Mouse (Mus musculus): Measurements from ENCODE around the gene Fam110c.
A peak's percentile ranks its signal among the peaks of the same experiment; 100 is the strongest.
"Not testable (repeated sequence)": the region's sequence is repeated elsewhere in the genome, so short reads cannot be mapped to it uniquely, and the experiment has no call there.

The Fam110c gene

DNA sequence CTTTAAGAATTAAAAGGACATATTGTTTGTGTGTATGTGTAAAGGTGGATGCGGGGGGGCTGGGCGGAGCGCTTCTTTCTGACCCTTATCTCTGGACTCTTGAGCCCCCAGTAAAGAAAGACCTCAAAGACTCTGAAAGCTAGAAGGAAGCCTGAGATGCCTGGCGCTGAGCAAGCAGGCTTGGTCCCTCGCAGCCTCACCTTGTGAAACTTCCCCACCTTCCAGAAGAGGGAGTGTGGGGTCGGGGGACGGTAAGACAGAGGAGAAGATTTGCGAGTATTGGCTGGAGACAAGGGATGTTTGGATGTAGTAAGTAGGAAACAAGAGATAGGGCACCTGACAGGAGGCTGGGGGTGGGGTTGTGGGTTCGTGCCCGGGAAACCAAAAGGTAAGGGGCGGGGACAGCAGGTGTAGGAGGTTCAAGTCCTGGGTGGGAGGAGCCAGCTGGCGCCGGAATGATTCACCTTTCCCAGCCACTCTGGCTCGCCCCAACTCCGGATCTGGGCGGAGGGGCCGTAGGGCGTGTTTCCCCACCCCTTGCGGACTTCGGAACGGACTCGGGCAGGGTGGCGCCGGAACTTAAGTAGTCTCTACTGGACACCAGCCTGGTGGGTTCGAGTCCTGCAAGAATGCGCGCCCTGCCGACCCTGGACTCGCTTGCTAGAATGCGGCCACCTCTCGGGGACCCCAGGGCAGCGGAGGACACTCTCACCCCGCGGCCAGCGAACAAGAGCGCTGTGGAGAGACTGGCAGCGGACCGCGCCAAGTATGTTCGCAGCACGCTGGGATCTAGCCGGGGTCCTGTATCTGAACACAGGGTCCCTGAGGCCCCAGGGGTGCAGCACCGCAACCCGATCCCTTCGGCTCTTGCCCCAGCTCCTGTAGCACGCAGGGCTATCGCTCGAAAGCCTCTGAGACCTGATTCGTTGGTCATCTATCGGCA, at the start of gene Fam110c:
Gene Fam110c, plus strand, starts transcription at position 450 of the 943 bp plus-strand sequence.
- peak; percentile 97 for DNase-seq

DNA sequence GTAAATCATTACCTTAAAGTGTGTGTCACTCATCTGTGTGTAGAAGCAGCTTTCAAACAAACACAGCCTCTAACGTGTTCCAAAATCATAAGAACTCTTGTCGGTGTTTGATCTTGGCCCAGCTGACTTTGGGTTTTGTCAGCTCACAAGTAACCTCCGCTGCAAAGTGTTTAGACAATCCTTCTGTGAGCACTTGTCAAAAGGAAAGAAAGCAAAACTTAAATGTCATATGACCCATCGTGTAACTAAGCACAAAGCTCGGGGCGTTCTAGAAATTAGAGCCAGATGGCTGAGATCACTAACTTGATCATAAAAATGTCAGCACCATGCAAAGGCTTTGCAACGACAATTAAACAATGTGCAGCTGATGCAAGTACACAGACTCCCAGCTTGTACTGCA, 47.2 kb upstream of the Fam110c start:
- DNase-seq: peak; percentile 9

DNA sequence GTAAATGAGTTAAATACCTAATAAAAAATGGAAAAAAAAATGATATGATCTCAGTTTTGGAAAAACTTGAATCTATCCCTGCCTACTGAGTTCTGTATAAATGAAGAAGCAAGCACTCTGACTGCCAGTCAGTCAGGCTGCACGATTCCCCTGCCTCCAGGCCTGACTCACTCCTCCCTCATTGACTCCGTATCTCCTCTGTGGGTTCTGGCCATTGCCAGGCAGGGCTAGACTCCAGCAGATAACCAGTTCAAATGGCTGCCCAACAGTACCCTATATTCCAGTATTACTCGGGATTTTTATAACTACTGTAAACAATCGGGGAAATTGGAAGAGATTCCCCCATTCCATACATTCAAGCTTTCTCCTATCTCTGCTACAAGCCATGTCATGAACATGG, 21.6 kb upstream of the Fam110c start:
- DNase-seq: no peak

DNA sequence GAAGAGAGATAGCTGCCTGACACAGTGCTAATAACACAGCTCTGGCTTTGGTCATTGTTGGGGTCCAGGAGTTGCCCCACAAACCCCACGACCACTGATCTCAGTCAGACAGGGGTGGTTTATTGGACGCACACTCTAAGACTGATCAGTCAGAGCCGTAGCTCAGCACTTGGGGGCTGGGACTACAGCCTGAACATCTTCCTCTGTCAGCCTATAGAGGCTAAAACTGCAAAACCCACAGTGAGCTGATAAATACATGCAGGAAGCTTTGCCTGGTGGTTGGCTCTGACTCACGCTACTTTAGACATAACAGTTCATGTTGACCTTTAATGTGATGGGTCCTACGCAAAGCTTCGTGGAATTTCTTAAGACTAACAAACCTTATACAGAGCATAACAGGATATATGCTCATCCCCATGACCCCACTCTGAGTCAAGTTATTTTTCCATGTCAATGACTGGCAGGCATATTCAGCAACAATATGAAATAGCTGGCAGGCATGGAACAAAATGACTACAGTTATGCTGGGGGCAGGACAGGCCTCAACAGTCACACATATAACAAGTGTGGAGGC, 17.3 kb upstream of the Fam110c start:
- DNase-seq: no peak

DNA sequence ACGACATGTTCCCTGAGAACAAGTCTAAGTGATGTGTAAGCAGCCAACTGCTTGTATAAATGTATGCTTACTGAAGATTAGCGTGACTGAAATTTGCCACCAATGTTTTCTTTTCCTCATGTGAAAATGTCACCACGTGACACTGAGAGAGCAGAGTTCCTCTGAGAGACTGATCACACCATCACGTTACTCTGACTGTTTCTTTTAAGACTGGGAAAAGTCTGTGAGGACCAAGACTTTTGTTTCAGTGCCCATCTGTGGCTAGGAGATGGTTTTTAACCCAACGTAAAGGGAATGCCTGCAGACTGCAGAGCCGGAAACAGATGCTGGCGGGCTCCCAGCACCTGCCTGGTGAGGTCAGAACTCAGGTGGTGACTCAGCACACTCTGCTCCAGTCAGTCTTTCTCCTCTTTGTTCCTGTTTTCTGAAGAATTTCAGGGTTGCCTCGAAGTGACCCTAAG, 14.2 kb upstream of the Fam110c start:
- peak; percentile 47 for DNase-seq

DNA sequence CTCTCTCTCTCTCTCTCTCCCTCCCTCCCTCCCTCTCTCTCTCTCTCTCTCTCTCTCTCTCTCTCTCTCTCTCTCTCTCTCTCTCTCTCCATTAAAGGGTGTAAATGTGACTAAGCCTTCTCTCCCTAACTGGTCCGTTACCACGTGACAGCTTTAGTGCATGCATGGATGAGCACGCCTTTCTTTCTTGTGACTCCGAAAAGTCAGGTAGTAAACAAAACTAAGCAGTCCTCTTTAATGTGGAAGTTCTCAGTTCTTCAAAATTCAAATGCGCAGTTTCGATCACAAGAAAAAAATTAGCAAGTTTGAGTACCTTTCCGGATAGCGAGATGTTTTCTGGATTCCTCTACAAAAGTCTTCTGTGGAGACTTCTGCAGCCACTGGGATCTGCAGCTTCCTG, 13.4 kb upstream of the Fam110c start:
- DNase-seq: no peak

DNA sequence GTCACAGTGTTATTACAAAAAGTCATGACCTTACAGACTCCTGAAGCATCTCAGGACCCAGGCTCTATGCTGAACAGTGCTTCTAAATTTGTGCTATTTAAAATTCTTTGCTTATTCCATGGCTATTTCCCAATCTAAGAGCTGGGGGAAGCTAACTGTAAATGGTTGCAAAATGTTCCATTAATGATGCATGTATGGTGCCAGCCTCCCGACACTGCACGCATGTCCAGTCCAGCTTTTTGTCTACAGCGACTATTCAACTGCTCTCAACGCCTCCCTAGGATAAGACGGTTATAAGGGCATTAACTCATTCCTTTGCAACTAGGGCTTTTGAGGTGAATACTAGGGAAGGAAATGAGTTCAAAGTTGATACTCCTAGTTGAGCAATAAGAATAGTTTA, 2.4 kb upstream of the Fam110c start:
- no peak for DNase-seq

DNA sequence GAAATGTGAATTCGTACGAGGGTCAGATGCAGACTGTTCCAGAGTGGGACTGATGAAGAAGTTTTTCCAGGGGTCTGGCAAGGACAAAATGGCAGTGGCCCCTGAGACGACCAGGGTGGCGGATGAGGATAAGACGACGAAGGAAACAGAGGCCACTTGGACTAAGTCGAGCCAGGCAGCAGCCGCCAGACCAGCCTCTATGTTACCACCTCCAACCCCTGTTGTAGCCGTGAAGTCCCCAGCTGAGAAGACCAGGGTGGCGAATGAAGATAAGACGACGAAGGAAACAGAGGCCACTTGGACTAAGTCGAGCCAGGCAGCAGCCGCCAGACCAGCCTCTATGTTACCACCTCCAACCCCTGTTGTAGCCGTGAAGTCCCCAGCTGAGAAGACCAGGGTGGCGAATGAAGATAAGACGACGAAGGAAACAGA, 710 bp downstream of the Fam110c start:
- not testable (repeated sequence) for DNase-seq

DNA sequence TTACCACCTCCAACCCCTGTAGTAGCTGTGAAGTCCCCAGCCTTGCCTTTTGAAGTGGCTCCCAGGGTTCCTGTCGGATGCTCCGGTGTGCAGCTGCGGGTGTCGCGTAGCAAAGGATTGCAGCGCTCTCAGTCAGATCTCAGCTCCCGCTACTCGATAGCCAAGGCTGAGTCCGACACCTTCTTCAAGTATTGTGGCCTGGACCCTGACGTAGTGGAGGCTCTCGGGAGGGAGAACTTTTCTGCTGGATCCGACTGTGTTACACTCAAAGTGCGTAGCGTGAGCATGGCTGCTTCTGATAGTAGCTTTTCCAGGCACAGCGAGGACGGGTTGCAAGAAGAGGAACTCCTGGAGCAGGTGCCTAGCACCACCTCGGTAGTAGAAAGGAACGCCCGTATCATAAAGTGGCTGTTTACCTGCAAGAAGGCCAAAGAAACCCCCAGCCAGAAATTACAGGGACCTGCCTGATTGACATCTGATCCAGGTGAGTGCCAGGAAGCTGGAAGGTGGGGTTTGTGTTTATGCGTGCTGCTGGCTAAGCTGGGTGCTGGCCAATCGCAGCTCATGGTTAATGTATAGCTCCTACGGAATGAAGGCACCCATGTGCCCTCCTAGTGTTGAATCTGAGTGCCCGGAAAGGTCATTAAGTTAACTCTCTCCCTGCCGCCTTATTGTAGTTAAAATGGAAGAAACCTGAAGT, 1.3 kb downstream of the Fam110c start:
- peak; percentile 69 for DNase-seq

DNA sequence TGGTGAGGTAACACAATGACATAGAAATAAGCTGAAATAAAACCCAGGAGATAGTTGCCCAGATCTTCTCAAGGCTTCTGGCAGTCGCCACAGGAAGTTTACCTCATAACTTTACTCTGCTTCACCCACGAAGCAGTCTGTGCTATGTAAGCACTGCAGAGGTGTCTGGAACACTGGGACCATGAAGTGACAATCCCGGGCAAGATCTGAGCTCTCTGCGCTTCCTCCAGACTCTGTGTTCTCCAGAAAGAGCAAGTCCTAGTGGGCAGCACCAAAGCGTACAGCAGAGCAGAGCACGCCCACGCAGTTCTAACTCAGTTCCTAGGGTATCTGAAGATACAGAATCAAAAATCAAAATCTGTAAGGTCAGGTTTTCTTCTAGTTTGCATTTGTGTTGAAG, 3.4 kb downstream of the Fam110c start:
- DNase-seq: no peak

DNA sequence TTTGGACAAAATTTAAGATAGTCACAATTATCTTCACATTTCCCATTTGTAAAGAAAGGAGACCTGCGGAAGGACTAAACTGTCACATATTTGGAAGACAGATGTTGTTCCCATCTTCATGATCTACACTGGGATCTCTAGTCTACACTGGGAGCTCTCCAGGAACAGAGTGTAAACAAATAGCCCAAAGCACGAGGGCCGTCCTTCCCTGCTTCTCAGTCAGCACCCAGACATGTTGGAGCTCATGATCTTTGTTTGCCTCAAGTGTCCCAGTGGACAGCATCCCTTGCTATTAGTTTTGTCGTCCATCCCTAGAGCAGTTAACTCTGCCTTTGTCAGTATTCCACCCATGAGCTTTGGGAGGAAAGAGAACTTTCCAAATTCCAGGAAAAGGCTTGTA, 4.4 kb downstream of the Fam110c start:
- no peak for DNase-seq

DNA sequence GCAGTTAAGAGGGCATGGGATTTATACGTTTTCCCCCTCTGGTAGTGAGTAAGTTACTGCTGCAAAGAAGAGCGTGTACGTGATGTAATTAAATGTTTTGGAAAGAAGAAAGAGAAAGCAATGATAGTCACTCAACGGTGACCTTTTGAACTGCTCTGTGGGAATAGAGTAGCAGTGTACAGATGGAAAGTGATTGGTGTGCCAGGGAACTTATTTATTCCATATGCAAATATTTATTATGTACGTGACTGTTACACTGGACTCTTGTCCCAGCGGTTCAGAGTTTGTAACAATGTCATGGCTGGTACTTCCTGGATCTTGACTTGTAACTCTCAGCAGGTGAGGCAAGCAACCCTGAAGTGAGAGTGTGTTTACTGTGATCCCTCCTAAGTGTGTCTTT, 6.7 kb downstream of the Fam110c start:
- no peak for DNase-seq

DNA sequence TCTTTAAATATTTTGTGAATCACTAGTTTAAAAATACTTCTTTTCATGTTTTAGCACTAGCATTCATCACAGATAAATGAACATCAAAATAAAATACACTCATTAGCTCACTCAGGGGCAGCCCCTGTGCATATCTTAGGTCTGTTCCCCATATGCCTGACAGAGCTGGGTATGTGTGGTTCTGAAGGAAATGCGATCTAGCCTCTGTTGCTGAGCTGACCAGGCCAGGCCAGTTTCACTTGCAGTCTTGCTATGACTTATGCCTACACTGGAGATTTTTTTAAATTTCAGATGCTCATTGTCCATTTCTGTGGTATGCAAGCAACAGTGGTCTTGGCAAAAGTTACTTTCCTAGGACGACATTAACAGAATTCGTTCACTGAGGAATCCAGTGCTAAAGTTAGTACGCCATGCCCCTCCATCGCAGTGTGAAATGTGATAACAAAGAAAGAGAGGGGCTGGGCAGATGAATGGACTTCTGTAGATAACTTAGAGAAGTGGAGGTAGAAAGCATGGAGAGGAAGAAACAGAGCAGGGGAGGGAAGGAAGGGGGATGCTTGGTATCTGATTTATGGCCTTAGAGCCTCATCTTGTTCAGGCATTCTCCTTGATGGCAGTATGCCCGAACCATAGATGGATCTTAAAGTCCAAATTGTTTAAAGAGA, 7.4 kb downstream of the Fam110c start:
- DNase-seq: no peak

DNA sequence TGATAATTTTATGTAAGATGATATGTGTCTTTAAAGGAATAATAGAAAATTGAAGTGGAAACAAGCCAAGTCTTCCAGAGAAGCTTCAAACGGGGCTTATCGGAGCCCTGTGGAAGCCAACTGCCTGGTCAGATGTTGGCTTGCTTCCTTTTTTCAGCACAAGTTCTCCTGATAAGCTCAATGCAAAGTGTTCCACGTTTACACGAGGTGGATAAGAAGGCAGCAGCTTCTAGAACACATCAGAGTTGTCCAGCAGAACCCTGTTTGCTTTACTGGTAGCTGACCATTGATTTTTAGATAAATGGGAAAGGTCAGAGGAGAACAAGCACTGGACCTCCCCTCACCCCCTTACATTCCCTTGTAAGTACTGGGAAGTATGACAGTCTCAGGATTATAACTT, 9.3 kb downstream of the Fam110c start:
- DNase-seq: no peak

DNA sequence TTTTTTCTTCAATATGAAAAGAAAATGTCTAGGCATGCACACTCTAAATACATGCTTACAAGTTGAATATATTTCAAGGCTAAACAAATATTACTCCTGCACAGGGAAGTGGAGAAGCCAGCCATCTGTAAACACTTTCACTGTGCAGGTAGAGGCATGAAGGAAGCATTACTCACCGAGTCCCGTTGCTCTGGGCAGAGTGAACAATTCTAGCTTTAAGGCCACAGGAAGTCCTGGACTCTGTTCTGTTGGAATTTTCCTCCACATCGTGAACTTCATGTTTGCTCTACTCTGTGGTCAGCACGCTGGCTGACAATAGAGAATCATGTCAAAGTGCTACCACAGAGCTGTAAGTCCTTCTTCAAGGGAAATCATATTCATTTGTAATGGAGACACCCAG, 9.7 kb downstream of the Fam110c start:
- DNase-seq: no peak

DNA sequence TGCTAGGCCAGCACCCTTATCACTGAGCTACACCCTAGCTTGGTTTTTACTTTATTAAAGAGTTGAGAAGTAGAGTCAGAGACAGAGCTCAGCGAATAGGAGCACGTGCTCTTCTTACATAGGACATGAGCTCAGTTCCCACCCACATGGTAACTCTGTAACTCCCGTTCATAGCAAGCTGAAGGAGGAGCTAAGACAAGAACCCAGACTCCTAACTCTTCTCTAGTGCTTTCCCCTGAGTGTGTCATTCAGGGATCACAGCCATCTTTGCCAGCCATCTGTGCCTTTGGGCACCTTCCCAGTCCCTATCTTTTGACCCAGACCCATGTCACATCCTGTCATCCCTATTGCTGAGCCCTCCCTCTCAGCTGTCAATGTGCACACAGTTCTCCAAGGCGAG, 13.4 kb downstream of the Fam110c start:
- no peak for DNase-seq

DNA sequence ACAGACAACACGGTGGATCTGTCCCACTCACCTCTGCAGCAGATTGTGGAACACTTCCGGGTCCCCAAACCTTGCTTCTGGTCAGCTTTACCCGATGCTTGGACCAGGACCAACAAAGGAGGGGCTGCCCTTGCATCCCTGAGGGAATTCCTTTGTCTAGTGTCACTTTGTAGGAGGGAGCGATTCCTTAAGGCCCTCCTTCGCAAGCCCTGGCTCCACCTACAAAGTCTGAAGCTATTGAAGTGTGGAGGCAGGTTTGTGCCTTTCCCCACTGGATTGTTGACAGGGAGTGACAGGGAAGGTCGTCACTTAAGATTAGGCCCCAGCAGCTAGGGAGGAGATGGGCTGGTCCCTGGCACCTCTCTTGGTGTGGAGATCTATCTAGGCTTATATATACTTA, 16.7 kb downstream of the Fam110c start:
- DNase-seq: no peak

DNA sequence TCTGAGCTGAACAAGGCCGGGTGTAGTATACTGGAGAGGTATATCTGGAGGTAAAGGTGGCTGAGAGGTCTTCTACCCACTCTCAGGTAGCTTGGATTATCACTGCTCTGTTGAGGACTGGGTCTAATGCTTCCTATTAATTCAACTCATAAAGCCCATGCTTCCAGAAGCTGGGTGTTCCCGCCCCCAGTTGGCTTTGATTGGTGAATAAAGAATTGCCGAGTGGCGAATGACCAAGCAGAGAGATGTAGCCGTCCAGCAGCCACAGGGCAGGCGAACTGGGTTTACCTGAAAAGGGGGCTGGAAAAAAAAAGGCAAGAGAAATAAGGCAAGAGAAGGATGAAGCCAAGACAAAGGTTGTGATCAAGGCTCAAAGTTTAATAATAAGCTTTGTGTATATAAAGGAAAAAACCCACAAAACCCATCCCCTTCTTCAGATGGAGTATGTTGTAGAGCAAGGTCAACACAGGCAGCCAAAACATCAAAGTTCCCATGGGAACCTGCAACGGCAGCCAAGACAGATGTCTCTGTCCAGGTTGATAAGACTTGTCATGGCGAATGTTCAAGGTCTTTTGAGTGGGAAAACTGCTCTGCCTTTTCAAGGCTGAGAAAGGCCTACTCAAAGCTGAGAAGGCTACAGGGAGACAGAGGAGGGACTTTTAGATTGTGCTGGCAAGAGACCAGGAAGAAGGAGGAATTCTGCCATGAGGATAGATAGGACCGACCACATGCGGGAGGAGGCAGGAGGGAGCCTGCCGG, 17.4 kb downstream of the Fam110c start:
- no peak for DNase-seq

DNA sequence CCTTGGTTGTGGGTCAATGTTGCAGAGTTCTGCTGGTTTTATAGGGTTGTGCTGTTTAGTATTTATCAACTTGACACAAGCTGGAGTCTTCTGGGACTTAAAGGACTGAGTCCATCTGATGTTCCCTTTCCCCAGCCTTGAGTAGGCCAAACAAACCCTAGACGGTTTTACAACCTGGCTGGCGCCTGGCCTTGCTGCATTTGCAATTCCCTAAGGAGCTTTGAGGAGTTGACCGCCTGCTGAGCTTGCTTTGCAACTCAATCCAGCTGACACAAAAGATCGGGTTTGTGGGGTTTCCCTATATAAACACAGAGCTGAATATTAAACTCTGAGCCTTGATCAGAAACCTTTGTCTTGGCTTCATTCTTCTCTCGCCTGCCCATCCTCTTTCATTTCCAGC, 18.8 kb downstream of the Fam110c start:
- no peak for DNase-seq

DNA sequence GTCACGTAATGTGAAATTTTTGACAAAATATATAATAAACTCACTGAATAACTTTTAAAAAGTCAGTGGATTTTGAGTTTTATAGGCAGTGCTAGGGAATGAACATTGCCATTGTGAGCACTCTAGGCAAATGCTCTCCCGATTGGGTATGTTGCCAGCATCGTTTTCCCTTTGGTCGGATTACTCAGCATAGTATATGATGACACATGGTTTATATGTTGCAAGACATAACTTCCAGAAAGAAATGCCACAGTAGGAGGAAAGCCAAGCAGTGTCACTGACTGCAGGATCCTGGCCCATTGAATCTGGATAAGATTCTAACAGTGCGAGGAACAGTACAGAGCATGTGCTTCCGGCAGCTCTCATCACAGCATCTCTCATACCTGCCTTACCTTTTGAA, 23.5 kb downstream of the Fam110c start:
- no peak for DNase-seq

DNA sequence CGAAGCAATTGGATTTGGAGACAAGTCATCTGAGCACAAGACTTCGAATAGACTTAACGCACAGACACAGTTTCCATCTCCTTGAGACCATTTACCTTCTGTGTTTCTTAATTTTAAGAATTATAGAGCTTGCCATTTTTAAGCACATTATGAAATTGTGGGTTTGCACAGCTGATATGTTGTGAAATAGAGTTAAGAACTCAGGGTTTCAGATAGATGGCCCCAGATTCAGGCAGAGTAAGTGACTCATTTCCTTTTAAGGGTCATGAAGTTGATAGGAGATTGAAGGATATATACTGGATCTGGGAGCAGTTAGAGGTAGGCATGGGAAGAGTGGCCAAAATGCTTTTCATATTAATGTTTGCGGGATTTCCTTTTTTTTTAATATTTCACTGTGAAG, 27.5 kb downstream of the Fam110c start:
- no peak for DNase-seq

DNA sequence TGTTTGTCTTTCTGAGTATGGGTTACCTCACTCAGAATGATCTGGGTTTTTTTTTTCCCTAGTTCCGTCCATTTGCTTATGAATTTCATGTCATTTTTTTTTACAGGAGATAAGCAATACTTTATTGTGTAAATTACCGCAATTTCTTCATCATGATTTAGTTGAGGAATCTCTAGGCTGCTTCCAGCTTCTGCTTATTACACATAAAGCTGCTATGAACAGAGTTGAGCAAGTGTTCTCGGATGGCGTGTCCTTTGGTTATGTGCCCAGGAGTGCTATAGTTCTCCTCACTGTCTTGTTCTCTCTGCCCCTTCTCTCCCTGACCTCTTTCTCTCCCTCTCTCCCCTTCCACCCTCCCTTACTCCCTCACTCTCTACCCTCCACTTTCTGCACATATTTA, 28.2 kb downstream of the Fam110c start:
- no peak for DNase-seq

Measured in kidney, adult 9 months (tissue).